Mouse (Mus musculus) forebrain, embryonic 15.5 days (tissue): ENCODE results near the gene Map7. TPM values are rescaled to one million over a fixed set of nuclear protein-coding genes. Genes with fewer than 3 reads are reported as not detected.

Experiments
- ATAC-seq: fragments of 200-750 bp; cut with Nextera tagmentation; replicated peaks from 2 replicates; pipeline ENCODE4 v1.8.0; 2017; ENCODE audit warnings: mild to moderate bottlenecking, moderate TSS enrichment, moderate library complexity
- H3K27ac ChIP-seq: fragments of 300-500 bp; sonication (generic); replicated peaks from 2 replicates; pipeline ENCODE4 v1.5.1; 2015; ENCODE audit warnings: mild to moderate bottlenecking, inconsistent platforms
- H3K27me3 ChIP-seq: fragments of 300-500 bp; sonication (generic); 2 replicates; pipeline ENCODE4 v1.6.1; 2015; ENCODE audit warnings: inconsistent platforms
- H3K36me3 ChIP-seq: fragments of 300-500 bp; sonication (generic); 2 replicates; pipeline ENCODE4 v1.6.1; 2015; ENCODE audit warnings: mild to moderate bottlenecking, inconsistent platforms
- H3K4me1 ChIP-seq: fragments of 300-500 bp; sonication (generic); 2 replicates; pipeline ENCODE4 v1.6.1; 2015; ENCODE audit warnings: inconsistent platforms
- H3K4me2 ChIP-seq: fragments of 300-500 bp; sonication (generic); replicated peaks from 2 replicates; pipeline ENCODE4 v1.6.1; 2015; ENCODE audit warnings: mild to moderate bottlenecking, inconsistent platforms
- H3K4me3 ChIP-seq: fragments of 300-500 bp; sonication (generic); 2 replicates; pipeline ENCODE4 v1.5.1; 2015; ENCODE audit warnings: mild to moderate bottlenecking, inconsistent platforms
- H3K9ac ChIP-seq: fragments of 300-500 bp; sonication (generic); replicated peaks from 2 replicates; pipeline ENCODE4 v1.6.1; 2015; ENCODE audit warnings: mild to moderate bottlenecking, inconsistent platforms
- H3K9me3 ChIP-seq: fragments of 300-500 bp; sonication (generic); 2 replicates; pipeline ENCODE4 v1.6.1; 2016; ENCODE audit warnings: inconsistent platforms
- WGBS: fragments of 180-500 bp; shearing (Covaris S2); methylation state at CpG from one replicate; pipeline ENCODE4 v1.1.7; 2015; ENCODE audit warnings: mixed read lengths; 5-methylcytosine and 5-hydroxymethylcytosine counted together
- polyA plus RNA-seq: library from polyadenylated mRNA; unstranded; fragments of >200 nt; fragmentation: Nextera tagmentation; extraction: Ambion mirVana; gene quantifications from 2 replicates; pipeline ENCODE4 v1.2.1, GENCODE M21; 2015

Map7 gene
- polyA plus RNA-seq, 1 experiment from 2014 or later = 4.7 TPM

DNA sequence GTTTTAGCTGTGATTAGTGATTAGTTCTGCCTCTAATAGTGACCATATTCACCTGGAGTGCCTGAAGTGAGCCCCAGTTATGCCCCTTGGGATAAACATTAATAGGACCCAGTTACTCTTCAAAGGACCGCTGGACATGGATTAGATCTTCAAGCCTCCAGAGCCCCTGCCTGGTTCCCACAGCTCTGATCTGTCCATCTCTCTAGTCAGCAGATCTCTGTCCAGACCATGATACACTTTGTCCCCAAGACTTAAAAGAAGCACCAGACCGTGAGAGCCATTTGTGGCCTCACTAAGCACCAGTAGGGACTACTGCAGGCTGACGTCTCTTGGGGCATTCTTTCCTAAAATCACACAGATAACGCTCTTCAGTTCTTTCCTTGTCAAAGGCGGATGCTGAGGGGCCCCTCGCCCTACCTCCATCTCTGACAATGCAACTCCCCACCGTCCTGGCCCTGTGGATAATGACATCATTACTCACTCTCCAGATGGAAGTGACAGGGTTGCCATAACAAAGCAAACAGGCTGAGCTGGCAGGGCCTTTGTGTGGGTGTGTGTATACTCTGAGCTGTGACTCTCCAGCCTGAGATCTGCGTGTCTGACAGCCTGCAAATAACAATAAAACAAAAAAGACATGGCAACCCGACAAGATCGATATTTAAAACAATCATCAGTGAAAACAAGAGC is 137.2 kb downstream of the Map7 start:
- H3K36me3 ChIP-seq = no peaks in the 10 kb centered on the region
- no peak overlapping the region for H3K4me3 ChIP-seq
- H3K9ac ChIP-seq = peak overlapping the region; percentile 19; the same call in 1 of the 2 replicates
- H3K27ac ChIP-seq = peak overlapping the region; percentile 74
- WGBS = 7% methylated on average over 10 of the region's 10 CpGs
- H3K4me1 ChIP-seq = peaks cover 19% of the 10 kb centered on the region
- ATAC-seq = peak; percentile 89
- no peaks in the 10 kb centered on the region for H3K27me3 ChIP-seq
- peak overlapping the region; percentile 30; the same call in 1 of the 2 replicates for H3K4me2 ChIP-seq
- H3K9me3 ChIP-seq = no peaks in the 10 kb centered on the region

- Histone ChIP-seq H3K4me2 (peak overlapping the region; percentile 30), H3K4me1 (peaks cover 19% of the 10 kb centered on the region), H3K27me3 (no peaks in the 10 kb centered on the region), H3K9ac (peak overlapping the region; percentile 19), H3K27ac (peak overlapping the region; percentile 74), H3K4me3 (no peak overlapping the region), H3K36me3 (no peaks in the 10 kb centered on the region), H3K9me3 (no peaks in the 10 kb centered on the region)
- WGBS = 21% methylated on average over 15 of the region's 15 CpGs
- peak; percentile 48 for ATAC-seq
These were observed 137.9 kb downstream of the Map7 start for GRCm38 (mm10) chr10:20285994-20286836.

DNA sequence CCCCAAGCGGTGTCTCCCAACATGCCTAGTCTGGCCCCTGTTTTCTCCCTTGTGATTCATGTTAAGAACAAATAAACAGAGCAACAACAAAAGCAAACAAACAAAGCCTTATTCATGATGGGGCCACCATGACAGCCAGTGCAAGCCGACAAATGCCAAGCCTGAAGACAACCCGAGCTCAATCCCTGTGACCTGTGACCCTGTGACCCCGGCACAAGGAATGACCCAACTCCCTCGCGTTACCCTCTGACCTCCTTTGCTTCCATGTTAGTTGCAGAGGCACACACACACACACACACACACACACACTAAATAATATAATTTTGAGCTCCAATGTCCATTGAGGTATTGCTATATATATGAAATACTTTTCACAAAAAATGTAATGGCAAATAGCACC is 139.1 kb downstream of the Map7 start:
- 53% methylated on average over 6 of the region's 6 CpGs for WGBS

DNA sequence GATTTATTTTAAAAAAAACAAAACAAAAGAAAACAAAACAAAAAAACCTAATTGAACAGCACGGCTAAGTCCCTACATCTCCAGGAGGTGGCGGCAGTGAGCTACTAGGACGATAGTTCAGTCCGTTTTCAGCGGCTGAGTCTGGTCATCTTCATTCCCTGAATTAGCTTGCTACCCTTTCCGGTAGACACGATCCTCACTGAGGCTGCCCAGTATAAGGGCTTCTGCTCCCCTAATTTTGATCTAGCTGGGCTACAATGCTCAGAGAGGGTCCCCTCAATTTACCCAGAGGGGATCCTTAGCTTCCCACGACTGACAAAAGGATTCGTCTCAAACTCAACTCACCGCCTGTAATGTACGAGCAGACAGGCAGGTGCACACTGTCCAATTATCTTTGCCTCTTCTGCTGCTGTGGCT is 142.2 kb downstream of the Map7 start:
- Histone ChIP-seq H3K27ac (0 out of 2 replicates have a peak overlapping the region, but pooled peaks have one; percentile 35), H3K9me3 (no peaks in the 10 kb centered on the region), H3K4me1 (peaks cover 16% of the 10 kb centered on the region), H3K4me3 (peak overlapping the region; percentile 28), H3K27me3 (no peaks in the 10 kb centered on the region), H3K36me3 (no peaks in the 10 kb centered on the region), H3K4me2 (peak overlapping the region; percentile 51), H3K9ac (peak overlapping the region; percentile 53)
- peak; percentile 48 for ATAC-seq
- WGBS = 7% methylated on average over 11 of the region's 11 CpGs

More for the DNA sequence above, 139.1 kb downstream of the Map7 start:
- no peaks in the 10 kb centered on the region for H3K36me3 ChIP-seq
- H3K9me3 ChIP-seq = no peaks in the 10 kb centered on the region
- ATAC-seq = no peak
- no peak overlapping the region for H3K9ac ChIP-seq
- H3K4me3 ChIP-seq = no peak overlapping the region
- peaks cover 19% of the 10 kb centered on the region for H3K4me1 ChIP-seq
- no peak overlapping the region for H3K27ac ChIP-seq
- H3K4me2 ChIP-seq = no peak overlapping the region
- H3K27me3 ChIP-seq = no peaks in the 10 kb centered on the region

- WGBS = 77% methylated on average over 5 of the region's 5 CpGs
- Histone ChIP-seq H3K4me1 (no peaks in the 10 kb centered on the region), H3K9me3 (no peaks in the 10 kb centered on the region), H3K27ac (no peak overlapping the region), H3K4me3 (no peak overlapping the region), H3K9ac (no peak overlapping the region), H3K4me2 (no peak overlapping the region), H3K27me3 (no peaks in the 10 kb centered on the region), H3K36me3 (no peaks in the 10 kb centered on the region)
- ATAC-seq = no peak
These were observed 147.7 kb downstream of the Map7 start for GRCm38 (mm10) chr10:20295961-20296360.

DNA sequence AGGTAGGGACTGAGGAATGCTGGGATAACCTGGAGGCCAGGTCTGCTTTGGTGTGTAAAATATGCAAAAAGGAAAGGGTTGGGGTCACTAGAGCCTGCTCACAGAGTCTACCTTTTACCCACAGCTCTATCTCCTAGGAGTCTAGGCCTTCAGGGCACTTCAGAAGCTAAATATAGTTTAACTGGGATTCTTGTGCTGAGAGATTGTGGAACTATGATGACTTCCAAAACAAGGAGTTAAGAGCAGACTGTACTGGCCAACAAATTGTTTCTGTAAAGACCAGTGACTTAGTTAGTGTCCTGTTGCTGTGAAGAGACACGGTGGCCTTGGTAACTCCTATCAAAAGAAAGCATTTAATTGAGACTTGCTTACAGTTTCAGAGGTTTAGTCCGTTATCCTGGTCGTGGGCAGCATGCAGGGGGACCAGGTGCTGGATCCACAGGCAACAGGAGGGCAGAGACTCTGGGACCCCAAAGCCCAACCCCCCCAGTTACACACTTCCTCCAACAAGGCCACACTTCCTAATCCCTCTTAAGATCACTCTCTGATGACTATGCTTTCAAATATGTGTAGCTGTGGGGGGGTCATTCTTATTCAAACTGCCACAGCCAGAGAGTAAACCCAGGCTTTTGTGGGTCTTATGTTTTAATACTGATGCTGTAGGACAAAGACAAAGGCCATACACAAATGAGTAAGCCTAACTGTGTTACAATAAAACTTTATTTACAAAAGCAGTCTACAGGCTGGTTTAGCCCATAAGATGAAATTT is 150.1 kb downstream of the Map7 start:
- Histone ChIP-seq H3K27me3 (no peaks in the 10 kb centered on the region), H3K9me3 (no peaks in the 10 kb centered on the region), H3K4me3 (no peak overlapping the region), H3K4me1 (no peaks in the 10 kb centered on the region), H3K4me2 (no peak overlapping the region), H3K27ac (no peak overlapping the region), H3K9ac (no peak overlapping the region), H3K36me3 (no peaks in the 10 kb centered on the region)
- no peak for ATAC-seq
- WGBS = 29% methylated on average over 3 of the region's 3 CpGs

DNA sequence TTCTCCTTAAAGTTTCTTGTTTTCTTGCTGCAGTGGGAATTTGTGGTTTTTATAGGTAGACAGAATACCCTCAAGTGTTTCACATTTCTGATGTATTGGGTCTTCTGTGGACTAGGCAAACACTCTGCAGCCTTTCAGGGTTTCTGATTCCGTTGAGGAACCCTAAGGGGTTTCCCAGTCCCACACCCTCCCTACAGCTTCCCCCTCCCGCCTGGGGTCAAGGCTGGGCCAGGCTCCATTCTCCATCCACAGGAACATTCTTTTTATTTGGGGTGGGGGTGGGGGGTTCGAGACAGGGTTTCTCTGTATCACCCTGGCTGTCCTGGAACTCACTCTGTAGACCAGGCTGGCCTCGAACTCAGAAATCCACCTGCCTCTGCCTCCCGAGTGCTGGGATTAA is 150.8 kb downstream of the Map7 start:
- Histone ChIP-seq H3K27ac (no peak overlapping the region), H3K9ac (no peak overlapping the region), H3K36me3 (no peaks in the 10 kb centered on the region), H3K27me3 (no peaks in the 10 kb centered on the region), H3K4me1 (no peaks in the 10 kb centered on the region), H3K4me3 (no peak overlapping the region), H3K9me3 (no peaks in the 10 kb centered on the region), H3K4me2 (no peak overlapping the region)
- WGBS = 82% methylated on average over 5 of the region's 5 CpGs
- ATAC-seq = no peak

GRCm38 (mm10) chr10:20310969-20311769 is 162.9 kb downstream of the Map7 start:
- Histone ChIP-seq H3K9me3 (no peaks in the 10 kb centered on the region), H3K9ac (peak overlapping the region; percentile 98), H3K4me3 (peak overlapping the region; percentile 76), H3K27ac (peak overlapping the region; percentile 100), H3K4me1 (peaks cover 21% of the 10 kb centered on the region), H3K36me3 (no peaks in the 10 kb centered on the region), H3K27me3 (no peaks in the 10 kb centered on the region), H3K4me2 (peak overlapping the region; percentile 64)
- WGBS = 47% methylated on average over 11 of the region's 11 CpGs
- ATAC-seq = no peak

GRCm38 (mm10) chr10:20311918-20312735 is 163.9 kb downstream of the Map7 start, which contains the start of gene Bclaf1:
TSS of gene Bclaf1 (plus strand) at chr10:20312469.
- Histone ChIP-seq H3K9me3 (no peaks in the 10 kb centered on the region), H3K9ac (peak within 1 kb of the TSS; percentile 98), H3K4me3 (peak within 1 kb of the TSS; percentile 76), H3K4me1 (peaks cover 21% of the 10 kb centered on the region), H3K27me3 (no peaks in the 10 kb centered on the region), H3K36me3 (no peaks in the 10 kb centered on the region), H3K4me2 (peak within 1 kb of the TSS; percentile 64), H3K27ac (peak within 1 kb of the TSS; percentile 100)
- under 1% methylated on average over 84 of the region's 84 CpGs for WGBS
- ATAC-seq = peak; percentile 99

GRCm38 (mm10) chr10:20312736-20313301 is 164.5 kb downstream of the Map7 start:
- Histone ChIP-seq H3K9me3 (no peaks in the 10 kb centered on the region), H3K4me2 (peak overlapping the region; percentile 49), H3K27ac (peak overlapping the region; percentile 100), H3K27me3 (no peaks in the 10 kb centered on the region), H3K9ac (peak overlapping the region; percentile 98), H3K36me3 (no peaks in the 10 kb centered on the region), H3K4me3 (peak overlapping the region; percentile 76), H3K4me1 (peaks cover 26% of the 10 kb centered on the region)
- under 1% methylated on average over 50 of the region's 54 CpGs for WGBS
- ATAC-seq = peak; percentile 77
